Mouse (Mus musculus) heart, postnatal 10 days (tissue): ENCODE measurements around the gene Rab6b. TPM values are rescaled to one million over a fixed set of nuclear protein-coding genes. Genes with fewer than 3 reads are reported as not detected.

Source experiments
- DNase-seq, 2 experiments: peaks; one replicate each; pipeline ENCODE4 v3.0.0; 2021
- intact Hi-C: fragments of 180-260 bp; cut with DNase I; formaldehyde crosslinking; loops from one replicate; pipeline ENCODE4 v1.15.1; 2025
- total RNA-seq, 2 experiments: library from RNA; stranded (reverse); gene quantifications; 2 replicates each; pipeline ENCODE4 v1.2.3; 2021

Gene Rab6b
- total RNA-seq, 2 experiments from 2014 or later = 1.7 to 1.8 TPM

GRCm38 (mm10) chr9:103233006-103233395 is 121.4 kb downstream of the Rab6b start:
- no peak for DNase-seq
- intact Hi-C loops = no loop called here

GRCm38 (mm10) chr9:103234059-103234458 is 122.5 kb downstream of the Rab6b start:
- DNase-seq = no peak
- intact Hi-C loops = no loop called here

- intact Hi-C loops = no loop called here
- no peak for DNase-seq
These were observed 123.1 kb downstream of the Rab6b start for GRCm38 (mm10) chr9:103234565-103235165.

Other genes starting within 250 kb of the Rab6b start
- gene Slco2a1, start 123.1 kb upstream of the Rab6b start, total RNA-seq = 1 to 10 TPM; 8.5 to 10.0 TPM
- gene Srprb, start 90.3 kb downstream of the Rab6b start, total RNA-seq = 10 to 100 TPM; 18.8 to 22.2 TPM
- gene Gm20425, start 118.5 kb downstream of the Rab6b start, total RNA-seq = 1 to 10 TPM; 6.2 to 7.6 TPM
- gene Trf, start 118.7 kb downstream of the Rab6b start, total RNA-seq = 10 to 100 TPM; 29.4 to 36.3 TPM
- gene 1300017J02Rik, start 193.3 kb downstream of the Rab6b start, total RNA-seq = under 1 TPM; 0.27 to 0.50 TPM
- 10 to 100 TPM; 26.8 to 26.9 TPM for gene Topbp1, start 193.4 kb downstream of the Rab6b start, total RNA-seq